21 mouse cellular contexts compared by ENCODE assay signal in genomic region chrX:11560550-11561276, GRCm38 (mm10).
DNase-seq lines count a peak whose midpoint lies in the region; ATAC-seq lines count a peak whose summit lies in the region.
"Had no signal": no experiment of that assay in that cellular context is flagged by ENCODE, and none has a peak within 500 bp of the region (broad histone marks: within the 10 kb centered on the region; RNA-seq: fewer than 3 reads in every experiment).

No protein-coding gene starts in this region.

- 52% methylated on average over 16 of the region's 17 CpGs for WGBS in heart, embryonic 10.5 days
- 50% methylated on average over 17 of the region's 17 CpGs for WGBS in embryonic facial prominence, embryonic 11.5 days
- 60% methylated on average over 13 of the region's 17 CpGs for WGBS in midbrain, embryonic 13.5 days

- ATAC-seq in embryonic facial prominence, embryonic 11.5 days (replicated peaks; ENCODE audit: insufficient number of reproducible peaks, low FRiP score, low TSS enrichment, low read depth): no peak
- peak; percentile 43; the same call in 1 of the 2 replicates for ATAC-seq in midbrain, embryonic 13.5 days
- ATAC-seq: inflammation-experienced regulatory T-cells, adult 6 months; Patski had no signal

- no peaks in the 10 kb centered on the region for H3K9me3 ChIP-seq in heart, embryonic 10.5 days
- no peaks in the 10 kb centered on the region for H3K9me3 ChIP-seq in embryonic facial prominence, embryonic 11.5 days (replicated peaks; ENCODE audit: control insufficient read depth, low read length)
- H3K9me3 ChIP-seq in midbrain, embryonic 13.5 days: no peaks in the 10 kb centered on the region
- H3K9me3 ChIP-seq: forebrain, embryonic 12.5 days; limb, embryonic 13.5 days; liver, embryonic 15.5 days had no signal

- H3K27me3 ChIP-seq in heart, embryonic 10.5 days (ENCODE audit: insufficient read depth, poor library complexity, severe bottlenecking): peaks cover 43% of the 10 kb centered on the region
- H3K27me3 ChIP-seq in embryonic facial prominence, embryonic 11.5 days (ENCODE audit: control insufficient read depth, insufficient read depth, low read length): no peaks in the 10 kb centered on the region; the same call in 1 of the 2 replicates
- peaks cover 8% of the 10 kb centered on the region; the same call in 1 of the 2 replicates for H3K27me3 ChIP-seq in midbrain, embryonic 13.5 days
- H3K27me3 ChIP-seq: Patski had no signal

- no peaks in the 10 kb centered on the region for H3K36me3 ChIP-seq in heart, embryonic 10.5 days
- H3K36me3 ChIP-seq in embryonic facial prominence, embryonic 11.5 days (replicated peaks; ENCODE audit: control insufficient read depth, insufficient read depth, low read depth, low read length): no peaks in the 10 kb centered on the region
- H3K36me3 ChIP-seq in midbrain, embryonic 13.5 days: no peaks in the 10 kb centered on the region
- H3K36me3 ChIP-seq: forebrain, embryonic 12.5 days; limb, embryonic 13.5 days; liver, embryonic 15.5 days had no signal

- no peak overlapping the region for H3K4me3 ChIP-seq in heart, embryonic 10.5 days
- H3K4me3 ChIP-seq in embryonic facial prominence, embryonic 11.5 days (ENCODE audit: low read depth, low read length): no peak overlapping the region
- no peak overlapping the region for H3K4me3 ChIP-seq in midbrain, embryonic 13.5 days (replicated peaks)
- H3K4me3 ChIP-seq: forebrain, embryonic 12.5 days; gastrocnemius, adult 2 months; layer of hippocampus, adult 2 months; left cerebral cortex, adult 2 months; limb, embryonic 13.5 days; liver, embryonic 15.5 days had no signal

- H3K4me1 ChIP-seq in heart, embryonic 10.5 days: no peaks in the 10 kb centered on the region
- H3K4me1 ChIP-seq in embryonic facial prominence, embryonic 11.5 days (ENCODE audit: control insufficient read depth, insufficient read depth, low read length): no peaks in the 10 kb centered on the region
- H3K4me1 ChIP-seq in midbrain, embryonic 13.5 days (replicated peaks): peaks cover 14% of the 10 kb centered on the region; the same call in 1 of the 2 replicates
- H3K4me1 ChIP-seq: forebrain, embryonic 12.5 days; liver, embryonic 15.5 days had no signal

- peak; percentile 86 for DNase-seq in heart, adult 11 months
- no peak for DNase-seq in heart, embryonic 10.5 days (ENCODE audit: low spot score)
- DNase-seq in lung, postnatal 10 days: peak; percentile 38
- DNase-seq in lung, postnatal 25 days (ENCODE audit: low spot score): no peak
- peak; percentile 27 for DNase-seq in embryonic facial prominence, embryonic 11.5 days (ENCODE audit: low spot score)
- no peak for DNase-seq in frontal cortex, postnatal 10 days (ENCODE audit: low spot score in 2 of 2)
- DNase-seq in adrenal gland, adult 8-10 months: no peak
- DNase-seq: cerebellum, adult 11-12 months; cerebellum, postnatal 36 days; gastrocnemius, adult 2 months; lung, postnatal 4 days; right cerebral cortex, postnatal 25 days; thymus, postnatal 4 days had no signal

- no peak overlapping the region for H3K27ac ChIP-seq in heart, embryonic 10.5 days
- no peak overlapping the region for H3K27ac ChIP-seq in embryonic facial prominence, embryonic 11.5 days (replicated peaks; ENCODE audit: low read depth, low read length)
- H3K27ac ChIP-seq in midbrain, embryonic 13.5 days: peak overlapping the region; percentile 48
- H3K27ac ChIP-seq: forebrain, embryonic 12.5 days; gastrocnemius, adult 2 months; layer of hippocampus, adult 2 months; left cerebral cortex, adult 2 months; limb, embryonic 13.5 days; liver, embryonic 15.5 days had no signal

- no peak overlapping the region for H3K9ac ChIP-seq in embryonic facial prominence, embryonic 11.5 days (replicated peaks; ENCODE audit: low read length)
- no peak overlapping the region for H3K9ac ChIP-seq in midbrain, embryonic 13.5 days (replicated peaks)
- H3K9ac ChIP-seq: forebrain, embryonic 12.5 days; limb, embryonic 13.5 days; liver, embryonic 15.5 days had no signal

- H3K4me2 ChIP-seq in embryonic facial prominence, embryonic 11.5 days (ENCODE audit: low read depth, low read length): no peak overlapping the region
- H3K4me2 ChIP-seq in midbrain, embryonic 13.5 days (replicated peaks): no peak overlapping the region
- H3K4me2 ChIP-seq: forebrain, embryonic 12.5 days; limb, embryonic 13.5 days; liver, embryonic 15.5 days had no signal

Comparison
In these comparisons a context has a peak if more than half of its experiments do, and no peak if none do; other contexts are left out.
1. DNase-seq: peak in heart, adult 11 months (single experiment), lung, postnatal 10 days (single experiment) and embryonic facial prominence, embryonic 11.5 days (single experiment); none in heart, embryonic 10.5 days (single experiment), lung, postnatal 25 days (single experiment), frontal cortex, postnatal 10 days (0 of 2) and adrenal gland, adult 8-10 months (single experiment).